Mouse (Mus musculus) heart, postnatal 10 days (tissue): ENCODE results near the gene Slc6a21. TPM values are rescaled to one million over a fixed set of nuclear protein-coding genes. Genes with fewer than 3 reads are reported as not detected.

Source experiments
- total RNA-seq, 2 experiments: library from RNA; stranded (reverse); gene quantifications; 2 replicates each; pipeline ENCODE4 v1.2.3; 2021

Gene Slc6a21
- total RNA-seq, 2 experiments from 2014 or later: not detected

Other genes with a start within 250 kb of the Slc6a21 start
- 10 to 100 TPM; 28.8 to 35.7 TPM for gene Prr12, start 224.6 kb upstream of the Slc6a21 start, total RNA-seq
- gene Nosip, start 215.1 kb upstream of the Slc6a21 start, total RNA-seq: 10 to 100 TPM; 33.9 to 35.9 TPM
- 10 to 100 TPM; 10.9 to 11.3 TPM for gene Prrg2, start 214.8 kb upstream of the Slc6a21 start, total RNA-seq
- 10 to 100 TPM; 76.5 to 83.4 TPM for gene Rcn3, start 185.3 kb upstream of the Slc6a21 start, total RNA-seq
- gene Fcgrt, start 173.7 kb upstream of the Slc6a21 start, total RNA-seq: 10 to 100 TPM; 65.4 to 69.2 TPM
- gene Rps11, start 153.1 kb upstream of the Slc6a21 start, total RNA-seq: 100 to 1,000 TPM; 752 to 773 TPM
- gene Rpl13a, start 148.8 kb upstream of the Slc6a21 start, total RNA-seq: 100 to 1,000 TPM; 809 to 865 TPM
- gene Gm45713, start 141.3 kb upstream of the Slc6a21 start, total RNA-seq: not detected
- 1 to 10 TPM; 5.7 to 6.5 TPM for gene Flt3l, start 141.1 kb upstream of the Slc6a21 start, total RNA-seq
- 10 to 100 TPM; 47.1 to 49.0 TPM for gene Pih1d1, start 123.2 kb upstream of the Slc6a21 start, total RNA-seq
- gene Aldh16a1, start 122.9 kb upstream of the Slc6a21 start, total RNA-seq: 10 to 100 TPM; 36.6 to 48.2 TPM
- 1 to 10 TPM; 6.1 to 6.7 TPM for gene Slc17a7, start 113.6 kb upstream of the Slc6a21 start, total RNA-seq
- not detected for gene Gfy, start 97.9 kb upstream of the Slc6a21 start, total RNA-seq
- not detected for gene Pth2, start 96.5 kb upstream of the Slc6a21 start, total RNA-seq
- gene Ccdc155, start 72.6 kb upstream of the Slc6a21 start, total RNA-seq: not detected
- gene Dkkl1, start 65.4 kb upstream of the Slc6a21 start, total RNA-seq: not detected
- gene Tead2, start 61.8 kb upstream of the Slc6a21 start, total RNA-seq: 10 to 100 TPM; 27.5 to 32.3 TPM
- gene Cd37, start 38.4 kb upstream of the Slc6a21 start, total RNA-seq: 1 to 10 TPM; 3.0 to 4.0 TPM
- not detected for gene Slc6a16, start 36.4 kb upstream of the Slc6a21 start, total RNA-seq
- gene Trpm4, start 56.3 kb downstream of the Slc6a21 start, total RNA-seq: 10 to 100 TPM; 21.0 to 26.1 TPM
- 100 to 1,000 TPM; 320 to 351 TPM for gene Hrc, start 57.8 kb downstream of the Slc6a21 start, total RNA-seq
- under 1 TPM; 0.22 to 0.31 TPM for gene Ppfia3, start 89.5 kb downstream of the Slc6a21 start, total RNA-seq
- gene Lin7b, start 93.1 kb downstream of the Slc6a21 start, total RNA-seq: 1 to 10 TPM in 1 of 2 experiments, under 1 TPM in 1; 0.97 to 1.1 TPM
- 100 to 1,000 TPM; 146 to 161 TPM for gene Snrnp70, start 118.2 kb downstream of the Slc6a21 start, total RNA-seq
- under 1 TPM; 0.41 to 0.79 TPM for gene Kcna7, start 128.1 kb downstream of the Slc6a21 start, total RNA-seq
- gene Ntf5, start 136.2 kb downstream of the Slc6a21 start, total RNA-seq: under 1 TPM; 0.22 to 0.26 TPM
- gene Lhb, start 143.3 kb downstream of the Slc6a21 start, total RNA-seq: not detected
- 10 to 100 TPM; 74.6 to 79.0 TPM for gene Gys1, start 157.3 kb downstream of the Slc6a21 start, total RNA-seq
- 10 to 100 TPM; 30.4 to 30.7 TPM for gene Ruvbl2, start 160.6 kb downstream of the Slc6a21 start, total RNA-seq
- gene Ftl1, start 182.4 kb downstream of the Slc6a21 start, total RNA-seq: 100 to 1,000 TPM; 232 to 268 TPM
- 10 to 100 TPM; 44.5 to 45.8 TPM for gene Bax, start 189.4 kb downstream of the Slc6a21 start, total RNA-seq
- not detected for gene Tulp2, start 204.4 kb downstream of the Slc6a21 start, total RNA-seq
- gene Gm45808, start 209.3 kb downstream of the Slc6a21 start, total RNA-seq: 1 to 10 TPM; 2.2 to 2.5 TPM
- 1 to 10 TPM; 4.7 to 6.0 TPM for gene Dhdh, start 211.3 kb downstream of the Slc6a21 start, total RNA-seq
- gene Nucb1, start 232.9 kb downstream of the Slc6a21 start, total RNA-seq: 100 to 1,000 TPM; 144 to 151 TPM
- gene Ppp1r15a, start 248.8 kb downstream of the Slc6a21 start, total RNA-seq: 10 to 100 TPM; 24.5 to 45.4 TPM
- 1 to 10 TPM; 4.1 to 5.6 TPM for gene Plekha4, start 248.8 kb downstream of the Slc6a21 start, total RNA-seq